Mouse (Mus musculus): ENCODE data around the gene Agpat1.

Agpat1 gene

GRCm38 (mm10) chr17:34652546-34652945 is 48.5 kb downstream of the Agpat1 start:
- no peak for DNase-seq (ENCODE audit: low spot score in 2 of 2)

- no peak for DNase-seq (ENCODE audit: low spot score in 2 of 2)
Measured at GRCm38 (mm10) chr17:34652985-34653384, 48.9 kb downstream of the Agpat1 start.

- DNase-seq (ENCODE audit: low spot score in 2 of 2): peak in 1 of 2 experiments; percentile 80
Measured at GRCm38 (mm10) chr17:34653746-34654285, 49.8 kb downstream of the Agpat1 start.

GRCm38 (mm10) chr17:34654392-34654791 is 50.3 kb downstream of the Agpat1 start:
- no peak for DNase-seq (ENCODE audit: low spot score in 2 of 2)

GRCm38 (mm10) chr17:34655160-34655559 is 51.1 kb downstream of the Agpat1 start:
- no peak for DNase-seq (ENCODE audit: low spot score in 2 of 2)

GRCm38 (mm10) chr17:34655581-34655991 is 51.5 kb downstream of the Agpat1 start:
- DNase-seq (ENCODE audit: low spot score in 2 of 2): peak; percentile 89 to 90

- no peak for DNase-seq (ENCODE audit: low spot score in 2 of 2)
Measured at GRCm38 (mm10) chr17:34656666-34657065, 52.6 kb downstream of the Agpat1 start.

GRCm38 (mm10) chr17:34657271-34657670 is 53.2 kb downstream of the Agpat1 start:
- DNase-seq (ENCODE audit: low spot score in 2 of 2): no peak

- DNase-seq (ENCODE audit: low spot score in 2 of 2): no peak
Measured at GRCm38 (mm10) chr17:34658145-34658544, 54.1 kb downstream of the Agpat1 start.

- no peak for DNase-seq (ENCODE audit: low spot score in 2 of 2)
Measured at GRCm38 (mm10) chr17:34658591-34658990, 54.5 kb downstream of the Agpat1 start.

GRCm38 (mm10) chr17:34659181-34659896 is 55.3 kb downstream of the Agpat1 start:
- DNase-seq (ENCODE audit: low spot score in 2 of 2): no peak

- no peak for DNase-seq (ENCODE audit: low spot score in 2 of 2)
Measured at GRCm38 (mm10) chr17:34659897-34660214, 55.8 kb downstream of the Agpat1 start.

GRCm38 (mm10) chr17:34660259-34660820 is 56.3 kb downstream of the Agpat1 start:
- no peak for DNase-seq (ENCODE audit: low spot score in 2 of 2)

- DNase-seq (ENCODE audit: low spot score in 2 of 2): no peak
Measured at GRCm38 (mm10) chr17:34661121-34661591, 57.1 kb downstream of the Agpat1 start.

- no peak for DNase-seq (ENCODE audit: low spot score in 2 of 2)
Measured at GRCm38 (mm10) chr17:34662468-34662867, 58.4 kb downstream of the Agpat1 start.

GRCm38 (mm10) chr17:34662978-34663377 is 58.9 kb downstream of the Agpat1 start:
- no peak for DNase-seq (ENCODE audit: low spot score in 2 of 2)

Data from urinary bladder, postnatal 4 days (tissue).